Mouse (Mus musculus) lung, postnatal 0 days (tissue): ENCODE data around the gene a. TPM values are rescaled to one million over a fixed set of nuclear protein-coding genes. Genes with fewer than 3 reads are reported as not detected.

Source experiments
- ATAC-seq: fragments of 200-750 bp; cut with Nextera tagmentation; 2 replicates; pipeline ENCODE4 v1.8.0; 2017; ENCODE audit warnings: moderate library complexity
- DNase-seq: peaks from one replicate; pipeline ENCODE4 v3.0.0-alpha.2; 2016; ENCODE audit warnings: low spot score
- H3K27ac ChIP-seq: fragments of 300-500 bp; sonication (generic); 2 replicates; pipeline ENCODE4 v1.5.1; 2014; ENCODE audit warnings: antibody characterized with exemption, mild to moderate bottlenecking, low read length, mixed read lengths
- H3K27me3 ChIP-seq: fragments of 300-500 bp; sonication (generic); replicated peaks from 2 replicates; pipeline ENCODE4 v1.6.1; 2014; ENCODE audit warnings: low read length, mixed read lengths; ENCODE audit not compliant: insufficient read depth
- H3K36me3 ChIP-seq: fragments of 300-500 bp; sonication (generic); 2 replicates; pipeline ENCODE4 v1.6.1; 2014; ENCODE audit warnings: low read length, mixed read lengths; ENCODE audit not compliant: insufficient read depth
- H3K4me1 ChIP-seq: fragments of 300-500 bp; sonication (generic); 2 replicates; pipeline ENCODE4 v1.6.1; 2014; ENCODE audit warnings: antibody characterized with exemption, low read depth, low read length, mixed read lengths; ENCODE audit not compliant: insufficient read depth
- H3K4me2 ChIP-seq: fragments of 300-500 bp; sonication (generic); replicated peaks from 2 replicates; pipeline ENCODE4 v1.6.1; 2014; ENCODE audit warnings: low read depth, mild to moderate bottlenecking, low read length, moderate library complexity, mixed read lengths
- H3K4me3 ChIP-seq: fragments of 300-500 bp; sonication (generic); 2 replicates; pipeline ENCODE4 v1.5.1; 2014; ENCODE audit warnings: low read depth, low read length
- H3K9ac ChIP-seq: fragments of 300-500 bp; sonication (generic); replicated peaks from 2 replicates; pipeline ENCODE4 v1.6.1; 2014; ENCODE audit warnings: low read depth, mild to moderate bottlenecking
- H3K9me3 ChIP-seq: fragments of 300-500 bp; sonication (generic); 2 replicates; pipeline ENCODE4 v1.6.1; 2016; ENCODE audit warnings: low read length, mixed read lengths
- CTCF ChIP-seq: IDR thresholded peaks from 2 replicates; pipeline ENCODE4 v1.5.1; 2016; ENCODE audit warnings: antibody characterized with exemption, mild to moderate bottlenecking
- EP300 ChIP-seq: IDR thresholded peaks from 2 replicates; pipeline ENCODE4 v1.6.1; 2016; ENCODE audit warnings: antibody characterized with exemption, mild to moderate bottlenecking, control low read depth
- WGBS: fragments of 180-500 bp; shearing (Covaris S2); extraction: QIAGEN DNeasy Blood & Tissue Kit; methylation state at CpG from one replicate; pipeline ENCODE4 v1.1.7; 2014; 5-methylcytosine and 5-hydroxymethylcytosine counted together
- polyA plus RNA-seq: library from polyadenylated mRNA; unstranded; fragments of >200 nt; fragmentation: Nextera tagmentation; extraction: Ambion mirVana; gene quantifications from 2 replicates; pipeline ENCODE4 v1.2.1, GENCODE M21; 2015

The a gene
- polyA plus RNA-seq, 1 experiment from 2014 or later: not detected

DNA sequence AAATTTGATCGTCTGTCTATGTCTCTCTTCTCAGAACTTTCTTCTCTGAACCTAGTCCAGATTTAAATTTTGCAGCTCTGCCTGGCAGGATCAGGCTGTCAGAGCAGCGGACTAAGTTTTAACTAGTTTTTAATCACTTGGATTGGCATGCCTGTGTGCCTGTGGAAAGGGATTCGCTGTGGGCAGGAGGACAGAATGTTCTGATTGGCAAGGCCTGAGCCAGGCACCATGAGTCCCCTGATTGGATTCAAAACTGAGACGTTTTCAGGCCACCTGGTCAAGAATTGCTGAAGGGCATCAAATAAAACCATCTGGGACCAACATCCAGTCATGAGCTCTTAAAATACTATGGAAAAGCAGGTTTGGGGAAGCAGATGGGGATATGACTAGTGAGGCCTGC lies 8.8 kb upstream of the a start:
- DNase-seq: no peak
- Histone ChIP-seq H3K27ac (no peak overlapping the region), H3K27me3 (no peaks in the 10 kb centered on the region), H3K36me3 (no peaks in the 10 kb centered on the region), H3K4me1 (no peaks in the 10 kb centered on the region), H3K4me2 (no peak overlapping the region), H3K9me3 (no peaks in the 10 kb centered on the region), H3K4me3 (no peak overlapping the region), H3K9ac (no peak overlapping the region)
- no peak for TF ChIP-seq EP300
- no peak for TF ChIP-seq CTCF
- WGBS: 73% methylated on average over 4 of the region's 4 CpGs
- no peak for ATAC-seq

DNA sequence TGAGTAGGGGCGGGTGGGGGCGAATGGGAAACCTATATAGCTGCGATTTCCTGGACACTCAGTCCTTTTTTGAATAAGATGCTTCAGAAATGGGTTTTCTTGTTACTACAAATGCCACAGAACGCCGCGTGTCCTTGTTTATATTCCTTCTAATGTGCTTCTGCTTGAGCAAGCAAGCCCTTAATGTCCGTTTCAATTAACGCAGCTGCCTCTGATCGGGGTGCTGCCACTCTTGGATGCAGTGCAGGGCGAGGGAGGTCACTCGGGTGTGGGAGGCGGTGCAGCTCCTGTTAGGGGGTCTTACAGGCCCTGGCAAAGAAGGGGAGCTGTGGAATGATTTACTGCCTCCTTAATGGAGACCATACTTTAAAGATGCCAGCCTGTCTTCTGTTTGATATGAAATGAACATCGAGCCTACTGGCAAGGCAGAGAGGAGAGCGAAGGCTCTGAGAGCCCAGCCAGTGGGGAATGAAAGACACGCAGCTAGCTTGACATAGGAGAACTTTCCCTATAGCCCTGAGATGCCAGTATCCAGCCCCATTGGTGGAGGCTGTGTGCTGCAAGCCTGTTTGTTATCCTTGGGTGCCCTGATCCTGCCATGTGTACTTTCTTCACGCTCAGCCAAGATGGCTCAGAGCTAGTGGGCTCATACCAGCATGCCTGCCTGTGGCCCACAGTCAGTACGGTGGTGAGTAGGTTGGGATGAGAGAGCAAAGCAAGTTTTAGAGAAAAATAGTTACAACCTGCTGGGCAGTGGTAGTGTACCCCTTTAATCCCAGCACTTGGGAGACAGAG lies 8.1 kb upstream of the a start:
- TF ChIP-seq EP300 (no peak), CTCF (no peak)
- Histone ChIP-seq H3K36me3 (no peaks in the 10 kb centered on the region), H3K27me3 (no peaks in the 10 kb centered on the region), H3K9ac (no peak overlapping the region), H3K9me3 (no peaks in the 10 kb centered on the region), H3K4me1 (no peaks in the 10 kb centered on the region), H3K4me3 (no peak overlapping the region), H3K4me2 (no peak overlapping the region), H3K27ac (no peak overlapping the region)
- WGBS: 71% methylated on average over 17 of the region's 17 CpGs
- ATAC-seq (no peak), DNase-seq (no peak)

DNA sequence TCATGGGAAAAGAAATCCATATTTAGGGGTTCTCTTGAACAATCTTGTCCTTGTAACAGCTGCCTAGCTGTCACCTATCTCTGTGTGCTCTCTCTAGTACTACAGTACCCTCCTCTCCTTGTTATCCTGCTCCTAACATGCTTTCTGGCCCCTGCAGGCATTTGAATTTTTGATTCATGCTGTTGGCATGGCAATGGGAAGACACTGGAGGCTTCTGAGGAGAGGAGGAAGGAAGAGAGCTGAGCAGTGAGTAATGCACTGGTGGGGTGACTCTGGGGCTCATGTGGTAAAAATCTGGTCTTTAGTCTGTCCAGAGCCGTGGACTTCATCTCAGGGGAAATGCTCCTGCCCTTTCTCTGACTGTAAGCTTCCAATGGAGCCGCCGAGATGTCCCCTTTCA lies 5.9 kb upstream of the a start:
- Histone ChIP-seq H3K4me3 (no peak overlapping the region), H3K4me1 (no peaks in the 10 kb centered on the region; the same call in 1 of the 2 replicates), H3K27ac (no peak overlapping the region), H3K36me3 (no peaks in the 10 kb centered on the region), H3K9me3 (no peaks in the 10 kb centered on the region), H3K4me2 (no peak overlapping the region), H3K27me3 (no peaks in the 10 kb centered on the region), H3K9ac (no peak overlapping the region)
- ATAC-seq: no peak
- TF ChIP-seq CTCF (no peak), EP300 (no peak)
- 71% methylated on average over 3 of the region's 3 CpGs for WGBS
- DNase-seq: no peak

DNA sequence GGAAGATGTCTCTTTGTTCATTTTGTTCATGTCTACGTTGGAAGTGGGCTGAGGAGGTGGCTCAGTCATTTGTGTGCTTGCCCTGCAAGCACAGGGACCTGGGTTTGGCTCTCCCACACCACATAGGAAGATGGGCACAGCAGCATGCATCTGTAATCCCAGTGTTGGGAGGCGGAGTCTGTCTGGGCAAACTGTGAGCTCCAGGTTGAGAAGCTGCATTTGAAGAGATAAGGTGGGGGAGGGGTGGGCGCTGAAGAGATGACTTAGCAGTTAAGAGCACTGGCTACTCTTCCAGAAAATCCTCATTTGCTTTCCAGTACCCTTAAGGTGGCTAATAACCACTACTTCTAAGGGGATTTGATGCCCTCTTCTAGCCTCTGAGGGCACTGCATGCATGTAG lies 5.0 kb upstream of the a start:
- no peak for TF ChIP-seq CTCF
- no peak for TF ChIP-seq EP300
- Histone ChIP-seq H3K4me2 (no peak overlapping the region), H3K9me3 (no peaks in the 10 kb centered on the region), H3K27me3 (no peaks in the 10 kb centered on the region), H3K4me1 (no peaks in the 10 kb centered on the region; the same call in 1 of the 2 replicates), H3K9ac (no peak overlapping the region), H3K27ac (no peak overlapping the region), H3K36me3 (no peaks in the 10 kb centered on the region), H3K4me3 (no peak overlapping the region)
- WGBS: 43% methylated on average over 3 of the region's 3 CpGs
- ATAC-seq (no peak), DNase-seq (no peak)

DNA sequence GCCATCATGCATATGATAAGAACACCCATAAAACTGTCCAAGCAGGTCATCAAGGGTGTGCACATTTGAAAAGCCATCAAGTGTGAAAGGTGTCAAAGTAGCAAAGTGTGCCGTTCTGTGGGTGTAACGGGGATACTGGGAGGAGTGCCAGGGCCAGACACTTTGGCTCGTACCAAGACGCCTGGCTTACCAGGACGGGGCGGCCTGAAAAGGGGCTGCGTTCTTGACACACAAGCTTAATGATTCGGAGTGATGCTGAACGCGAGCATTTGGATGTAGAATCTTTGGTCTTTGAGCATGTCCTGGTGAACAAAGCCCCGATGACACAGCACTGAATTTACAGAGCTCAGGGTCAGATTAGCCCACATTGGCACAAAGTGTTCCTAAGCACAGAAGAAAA lies 4.4 kb upstream of the a start:
- Histone ChIP-seq H3K9ac (no peak overlapping the region), H3K27ac (no peak overlapping the region), H3K4me3 (no peak overlapping the region), H3K36me3 (no peaks in the 10 kb centered on the region), H3K4me1 (no peaks in the 10 kb centered on the region; the same call in 1 of the 2 replicates), H3K27me3 (no peaks in the 10 kb centered on the region), H3K9me3 (no peaks in the 10 kb centered on the region), H3K4me2 (no peak overlapping the region)
- DNase-seq: no peak
- no peak for ATAC-seq
- no peak for TF ChIP-seq CTCF
- TF ChIP-seq EP300: no peak
- 62% methylated on average over 11 of the region's 11 CpGs for WGBS

DNA sequence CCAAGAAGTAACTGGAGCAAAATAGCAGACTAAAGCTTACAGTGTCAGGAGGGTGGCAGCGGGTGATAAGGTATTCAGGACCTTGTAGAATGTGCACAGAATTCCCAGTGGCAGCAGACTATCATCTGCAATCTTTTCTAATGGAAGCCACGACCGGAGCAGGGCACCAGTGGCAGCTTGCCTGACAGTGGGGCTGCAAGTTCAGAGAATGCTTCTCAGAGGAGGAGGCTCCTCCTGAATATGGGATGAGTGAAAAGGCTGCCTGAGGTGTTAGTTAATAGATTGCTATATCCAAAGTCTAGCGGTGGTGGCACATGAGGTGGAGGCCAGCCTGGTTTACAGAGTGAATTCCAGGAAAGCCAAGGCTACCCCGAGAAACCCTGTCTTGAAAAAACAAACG lies 1.8 kb upstream of the a start:
- DNase-seq (no peak), ATAC-seq (no peak)
- no peak overlapping the region for H3K4me3 ChIP-seq
- H3K27ac ChIP-seq: no peak overlapping the region
- H3K9ac ChIP-seq: no peak overlapping the region
- no peaks in the 10 kb centered on the region for H3K9me3 ChIP-seq
- H3K36me3 ChIP-seq: no peaks in the 10 kb centered on the region
- no peak overlapping the region for H3K4me2 ChIP-seq
- WGBS: 54% methylated on average over 6 of the region's 6 CpGs
- H3K27me3 ChIP-seq: no peaks in the 10 kb centered on the region
- TF ChIP-seq EP300: no peak
- no peak for TF ChIP-seq CTCF
- peaks cover 13% of the 10 kb centered on the region; the same call in 1 of the 2 replicates for H3K4me1 ChIP-seq
